Mouse (Mus musculus) MEL (cell line): ENCODE measurements around the gene Map3k9. TPM values are rescaled to one million over a fixed set of nuclear protein-coding genes. Genes with fewer than 3 reads are reported as not detected.

Source experiments
- DNase-seq: peaks from one replicate; pipeline ENCODE4 v3.0.0; 2011; ENCODE audit warnings: low read depth, low spot score
- H3K27ac ChIP-seq: 2 replicates; pipeline ENCODE4 v1.5.1; 2012; ENCODE audit warnings: low read depth, mild to moderate bottlenecking, control low read depth, low read length, moderate library complexity; ENCODE audit not compliant: control insufficient read depth
- H3K27me3 ChIP-seq, 2 experiments: fragments of 150-350 bp in 1 of 2; sonication (generic) in 1 of 2; 2 replicates each; pipeline ENCODE4 v1.6.1; 2012; ENCODE audit warnings: low read length in 2 of 2, mild to moderate bottlenecking in 2 of 2, improper control_type of control experiment in 1 of 2, moderate library complexity in 1 of 2; ENCODE audit not compliant: insufficient read depth in 2 of 2, control insufficient read depth in 1 of 2
- H3K36me3 ChIP-seq, 2 experiments: 2 replicates each; pipeline ENCODE4 v1.6.1; 2012 to 2014; ENCODE audit warnings: low read length in 2 of 2, improper control_type of control experiment in 1 of 2, inconsistent platforms in 1 of 2, mild to moderate bottlenecking in 1 of 2; ENCODE audit not compliant: insufficient read depth in 2 of 2, control insufficient read depth in 1 of 2
- H3K4me1 ChIP-seq, 2 experiments: fragments of 150-350 bp in 1 of 2; sonication (generic) in 1 of 2; 2 replicates each; pipeline ENCODE4 v1.6.1; 2012; ENCODE audit warnings: low read length in 2 of 2, improper control_type of control experiment in 1 of 2, mild to moderate bottlenecking in 1 of 2; ENCODE audit not compliant: insufficient read depth in 2 of 2, control insufficient read depth in 1 of 2
- H3K4me3 ChIP-seq, 2 experiments: fragments of 150-350 bp in 1 of 2; sonication (generic) in 1 of 2; 2 replicates each; pipeline ENCODE4 v1.5.1; 2012; ENCODE audit warnings: low read depth in 2 of 2, low read length in 2 of 2, mild to moderate bottlenecking in 2 of 2, moderate library complexity in 2 of 2, control low read depth in 1 of 2, improper control_type of control experiment in 1 of 2; ENCODE audit not compliant: control insufficient read depth in 1 of 2, insufficient read depth in 1 of 2
- H3K79me2 ChIP-seq: 2 replicates; pipeline ENCODE4 v1.6.1; 2012; ENCODE audit warnings: mild to moderate bottlenecking, low read length, moderate library complexity; ENCODE audit not compliant: control insufficient read depth, poor library complexity, insufficient read depth
- H3K9ac ChIP-seq: 2 replicates; pipeline ENCODE4 v1.6.1; 2012; ENCODE audit warnings: low read depth, mild to moderate bottlenecking, control low read depth, low read length, moderate library complexity; ENCODE audit not compliant: control insufficient read depth, poor library complexity, severe bottlenecking
- H3K9me3 ChIP-seq: fragments of 150-350 bp; sonication (generic); replicated peaks from 2 replicates; pipeline ENCODE4 v1.6.1; 2012; ENCODE audit warnings: mild to moderate bottlenecking, low read length, improper control_type of control experiment, moderate library complexity; ENCODE audit not compliant: insufficient read depth
- BHLHE40 ChIP-seq: IDR thresholded peaks from 2 replicates; pipeline ENCODE4 v1.6.1; 2012; ENCODE audit warnings: low read depth, mild to moderate bottlenecking, inconsistent platforms, low read length, improper control_type of control experiment, borderline replicate concordance
- CHD2 ChIP-seq: IDR thresholded peaks from 2 replicates; pipeline ENCODE4 v1.6.1; 2011; ENCODE audit warnings: low read length, improper control_type of control experiment
- CTCF ChIP-seq, 3 experiments: IDR thresholded peaks in 2 of 3; conservative IDR thresholded peaks in 1 of 3; 2 replicates each; pipeline ENCODE4 v1.5.1; 2011 to 2012; ENCODE audit warnings: low read length in 3 of 3, low read depth in 2 of 3, mild to moderate bottlenecking in 2 of 3, improper control_type of control experiment in 1 of 3, inconsistent platforms in 1 of 3, mixed read lengths in 1 of 3, moderate library complexity in 1 of 3; ENCODE audit not compliant: control insufficient read depth in 1 of 3, insufficient read depth in 1 of 3, poor library complexity in 1 of 3, severe bottlenecking in 1 of 3
- E2F4 ChIP-seq: IDR thresholded peaks from 2 replicates; pipeline ENCODE4 v1.6.1; 2011; ENCODE audit warnings: low read depth, low read length, improper control_type of control experiment, borderline replicate concordance
- ELF1 ChIP-seq: IDR thresholded peaks from 2 replicates; pipeline ENCODE4 v1.6.1; 2014; ENCODE audit warnings: low read depth, mild to moderate bottlenecking, inconsistent platforms, low read length, improper control_type of control experiment, moderate library complexity
- ETS1 ChIP-seq: IDR thresholded peaks from 2 replicates; pipeline ENCODE4 v1.6.1; 2012; ENCODE audit warnings: low read depth, mild to moderate bottlenecking, inconsistent platforms, low read length, improper control_type of control experiment, moderate library complexity
- HCFC1 ChIP-seq: IDR thresholded peaks from 2 replicates; pipeline ENCODE4 v1.6.1; 2012; ENCODE audit warnings: low read depth, mild to moderate bottlenecking, inconsistent platforms, low read length, improper control_type of control experiment, moderate library complexity
- MAFK ChIP-seq: IDR thresholded peaks from 2 replicates; pipeline ENCODE4 v1.6.1; 2011; ENCODE audit warnings: low read depth, mild to moderate bottlenecking, low read length, improper control_type of control experiment, borderline replicate concordance
- MAX ChIP-seq: IDR thresholded peaks from 2 replicates; pipeline ENCODE4 v1.6.1; 2011; ENCODE audit warnings: low read length, improper control_type of control experiment
- MAZ ChIP-seq: IDR thresholded peaks from 2 replicates; pipeline ENCODE4 v1.6.1; 2012; ENCODE audit warnings: low read depth, mild to moderate bottlenecking, inconsistent platforms, low read length, improper control_type of control experiment
- MEF2A ChIP-seq: IDR thresholded peaks from 2 replicates; pipeline ENCODE4 v1.6.1; 2014; ENCODE audit warnings: low read depth, mild to moderate bottlenecking, inconsistent platforms, low read length, improper control_type of control experiment; ENCODE audit not compliant: poor library complexity, insufficient replicate concordance, severe bottlenecking; ENCODE audit errors: extremely low read depth
- MXI1 ChIP-seq: IDR thresholded peaks from 2 replicates; pipeline ENCODE4 v1.6.1; 2011; ENCODE audit warnings: mild to moderate bottlenecking, low read depth, low read length, improper control_type of control experiment
- MYB ChIP-seq: IDR thresholded peaks from 2 replicates; pipeline ENCODE4 v1.6.1; 2011; ENCODE audit warnings: mild to moderate bottlenecking, low read depth, low read length, improper control_type of control experiment
- MYC ChIP-seq: IDR thresholded peaks from 2 replicates; pipeline ENCODE4 v1.6.1; 2011; ENCODE audit warnings: low read depth, mild to moderate bottlenecking, low read length, improper control_type of control experiment, moderate library complexity
- NELFE ChIP-seq: IDR thresholded peaks from 2 replicates; pipeline ENCODE4 v1.6.1; 2011; ENCODE audit warnings: low read depth, low read length, improper control_type of control experiment
- POLR2A ChIP-seq, 2 experiments: IDR thresholded peaks; 2 replicates each; pipeline ENCODE4 v1.6.1; 2011 to 2012; ENCODE audit warnings: low read length in 2 of 2, mild to moderate bottlenecking in 2 of 2, control low read depth in 1 of 2, improper control_type of control experiment in 1 of 2, low read depth in 1 of 2, moderate library complexity in 1 of 2; ENCODE audit not compliant: control insufficient read depth in 1 of 2, insufficient read depth in 1 of 2, poor library complexity in 1 of 2
- POLR2AphosphoS5 ChIP-seq: IDR thresholded peaks from 2 replicates; pipeline ENCODE4 v1.6.1; 2012; ENCODE audit warnings: low read depth, borderline replicate concordance, mild to moderate bottlenecking, inconsistent platforms, low read length, moderate library complexity, mixed read lengths
- SMC3 ChIP-seq: IDR thresholded peaks from 2 replicates; pipeline ENCODE4 v1.6.1; 2011; ENCODE audit warnings: low read depth, low read length, improper control_type of control experiment
- TAL1 ChIP-seq: IDR thresholded peaks from 2 replicates; pipeline ENCODE4 v1.6.1; 2012; ENCODE audit warnings: mild to moderate bottlenecking, inconsistent platforms, low read length, moderate library complexity, mixed read lengths
- TBP ChIP-seq: IDR thresholded peaks from 2 replicates; pipeline ENCODE4 v1.8.0; 2011; ENCODE audit warnings: low read depth, low read length, improper control_type of control experiment
- TCF12 ChIP-seq: IDR thresholded peaks from 2 replicates; pipeline ENCODE4 v1.6.1; 2014; ENCODE audit warnings: low read depth, mild to moderate bottlenecking, inconsistent platforms, low read length, improper control_type of control experiment, moderate library complexity
- UBTF ChIP-seq: IDR thresholded peaks from 2 replicates; pipeline ENCODE4 v1.6.1; 2012; ENCODE audit warnings: low read depth, mild to moderate bottlenecking, inconsistent platforms, low read length, improper control_type of control experiment, moderate library complexity, borderline replicate concordance; ENCODE audit not compliant: insufficient read depth
- USF1 ChIP-seq: IDR thresholded peaks from 2 replicates; pipeline ENCODE4 v1.6.1; 2014; ENCODE audit warnings: low read depth, mild to moderate bottlenecking, inconsistent platforms, low read length, improper control_type of control experiment, moderate library complexity
- ZC3H11A ChIP-seq: IDR thresholded peaks from 2 replicates; pipeline ENCODE4 v1.6.1; 2012; ENCODE audit warnings: low read depth, mild to moderate bottlenecking, inconsistent platforms, low read length, improper control_type of control experiment
- ZKSCAN1 ChIP-seq: IDR thresholded peaks from 2 replicates; pipeline ENCODE4 v1.6.1; 2012; ENCODE audit warnings: low read depth, mild to moderate bottlenecking, inconsistent platforms, low read length, improper control_type of control experiment, moderate library complexity
- polyA plus RNA-seq, 2 experiments: library from polyadenylated mRNA; stranded (reverse) in 1 of 2; unstranded in 1 of 2; fragments of >175 nt in 1 of 2; fragments of >200 nt in 1 of 2; gene quantifications; 2 replicates each; pipeline versions ENCODE4 v1.2.1 to v1.2.4; 2012; ENCODE audit warnings: low replicate concordance in 2 of 2, low read depth in 1 of 2; ENCODE audit not compliant: insufficient read length in 2 of 2, insufficient read depth in 1 of 2, missing spikeins in 1 of 2
- total RNA-seq: library from RNA; depleted of rRNA; stranded (reverse); fragments of 300-350 nt; gene quantifications from 2 replicates; pipeline ENCODE4 v1.2.3, GENCODE M21; 2012

Map3k9 gene
- total and polyA plus RNA-seq, 3 experiments: not detected

DNA sequence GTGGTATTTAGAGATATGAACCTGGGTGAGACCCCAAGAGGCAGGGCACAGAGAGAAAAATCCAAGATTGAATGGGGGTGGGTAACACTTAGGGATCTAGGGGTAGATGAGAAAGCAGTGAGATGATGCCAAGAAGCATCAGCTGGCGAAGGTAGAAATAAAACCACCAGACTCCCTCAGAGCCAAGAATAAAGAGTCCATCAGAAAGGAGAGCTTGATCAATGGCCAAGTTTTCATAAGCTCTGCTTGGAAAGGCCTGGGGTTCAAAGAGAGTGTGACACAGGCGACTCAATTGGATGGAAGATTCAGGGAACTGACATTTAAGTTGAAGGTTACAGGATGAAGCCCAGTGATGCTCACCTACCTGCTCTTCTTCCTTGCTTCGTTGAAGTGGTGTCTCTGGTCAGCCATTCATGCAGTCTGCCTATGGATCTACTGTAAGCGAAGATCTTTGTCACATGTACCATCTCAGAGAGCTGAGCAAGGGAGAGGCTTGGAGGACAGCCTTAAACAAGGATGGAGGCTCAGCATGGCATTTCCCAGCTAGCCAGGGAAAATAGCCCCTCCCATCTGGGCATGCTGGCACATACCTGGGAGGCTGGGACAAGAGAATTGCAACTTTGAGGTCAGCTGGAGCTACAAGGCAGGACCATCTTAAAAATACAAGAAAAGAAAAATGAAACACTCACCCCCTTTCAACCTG, 42.0 kb upstream of the Map3k9 start:
- no peaks in the 10 kb centered on the region for H3K36me3 ChIP-seq
- H3K79me2 ChIP-seq: no peaks in the 10 kb centered on the region
- no peak overlapping the region for H3K9ac ChIP-seq
- no peaks in the 10 kb centered on the region for H3K9me3 ChIP-seq
- DNase-seq: no peak
- no peak overlapping the region for H3K4me3 ChIP-seq
- TF ChIP-seq USF1 (no peak), ETS1 (no peak), ELF1 (no peak), E2F4 (no peak), NELFE (no peak), MEF2A (no peak), MYC (no peak), UBTF (no peak), MAFK (no peak), ZKSCAN1 (no peak), SMC3 (no peak), CHD2 (no peak), CTCF (IDR thresholded peaks at IDR 0.05 in 2 of 3, conservative IDR thresholded peaks at IDR 0.05 in 1 of 3; ENCODE audit: control insufficient read depth in 1 of 3, insufficient read depth in 1 of 3, low read depth in 2 of 3, low read length in 3 of 3, poor library complexity in 1 of 3, severe bottlenecking in 1 of 3) (no peak), ZC3H11A (no peak), MAX (no peak), HCFC1 (no peak), MYB (no peak), MXI1 (no peak), TBP (no peak), BHLHE40 (no peak)
- no peaks in the 10 kb centered on the region for H3K4me1 ChIP-seq
- peaks cover 4 to 9% of the 10 kb centered on the region in 2 experiments; a peak in 3 of 4 replicates for H3K27me3 ChIP-seq
- H3K27ac ChIP-seq: no peak overlapping the region

DNA sequence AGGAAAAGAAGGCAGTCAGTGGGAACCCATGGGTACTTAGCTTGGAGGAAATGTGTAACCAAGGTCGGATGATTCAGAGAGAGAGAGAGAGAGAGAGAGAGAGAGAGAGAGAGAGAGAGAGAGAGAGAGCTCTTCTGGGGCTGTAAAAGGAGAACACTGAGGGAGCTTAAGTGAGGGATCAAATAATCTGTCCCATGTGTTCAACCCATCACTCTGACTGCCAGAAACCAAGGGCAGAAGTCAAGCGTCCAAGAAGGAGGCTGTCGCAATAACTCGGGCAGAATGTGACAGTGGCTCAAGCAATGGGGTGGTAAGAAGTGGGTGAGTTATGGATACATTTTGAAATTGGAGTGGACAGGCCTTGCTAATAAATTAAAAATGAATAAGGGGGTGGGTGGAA, 41.2 kb upstream of the Map3k9 start:
- no peak for TF ChIP-seq ZKSCAN1
- TF ChIP-seq POLR2A (IDR thresholded peaks at IDR 0.05; ENCODE audit: control insufficient read depth in 1 of 2, insufficient read depth in 1 of 2, low read depth in 1 of 2, low read length in 2 of 2, poor library complexity in 1 of 2): no peak
- TF ChIP-seq TAL1: no peak
- TF ChIP-seq MYB: no peak
- TF ChIP-seq MYC: no peak
- TF ChIP-seq POLR2AphosphoS5: no peak
- TF ChIP-seq MAZ: no peak
- no peak for TF ChIP-seq TCF12
- no peak for TF ChIP-seq USF1
- no peak for TF ChIP-seq UBTF

More for the DNA sequence above, 41.2 kb upstream of the Map3k9 start:
- Histone ChIP-seq H3K4me3 (no peak overlapping the region), H3K9ac (no peak overlapping the region), H3K27me3 (peaks cover 5 to 9% of the 10 kb centered on the region in 2 experiments; a peak in 3 of 4 replicates), H3K27ac (no peak overlapping the region), H3K79me2 (no peaks in the 10 kb centered on the region), H3K36me3 (no peaks in the 10 kb centered on the region), H3K4me1 (no peaks in the 10 kb centered on the region), H3K9me3 (no peaks in the 10 kb centered on the region)
- DNase-seq: no peak
